Mouse (Mus musculus) forebrain, embryonic 12.5 days (tissue): ENCODE data around the gene Ddi1. TPM values are rescaled to one million over a fixed set of nuclear protein-coding genes. Genes with fewer than 3 reads are reported as not detected.
"Not testable (repeated sequence)": the region's sequence is repeated elsewhere in the genome, so short reads cannot be mapped to it uniquely, and the experiment has no call there.

Source experiments
- ATAC-seq: fragments of 200-750 bp; cut with Nextera tagmentation; 2 replicates; pipeline ENCODE4 v1.8.0; 2017; ENCODE audit warnings: moderate TSS enrichment; ENCODE audit not compliant: low FRiP score
- H3K27ac ChIP-seq: fragments of 300-500 bp; sonication (generic); 2 replicates; pipeline ENCODE4 v1.5.1; 2016; ENCODE audit warnings: mild to moderate bottlenecking
- H3K27me3 ChIP-seq: fragments of 300-500 bp; sonication (generic); 2 replicates; pipeline ENCODE4 v1.6.1; 2016; ENCODE audit warnings: mild to moderate bottlenecking
- H3K36me3 ChIP-seq: fragments of 300-500 bp; sonication (generic); replicated peaks from 2 replicates; pipeline ENCODE4 v1.6.1; 2016; ENCODE audit warnings: mild to moderate bottlenecking
- H3K4me1 ChIP-seq: fragments of 300-500 bp; sonication (generic); 2 replicates; pipeline ENCODE4 v1.6.1; 2016
- H3K4me2 ChIP-seq: fragments of 300-500 bp; sonication (generic); 2 replicates; pipeline ENCODE4 v1.6.1; 2016; ENCODE audit warnings: mild to moderate bottlenecking, moderate library complexity
- H3K4me3 ChIP-seq: fragments of 300-500 bp; sonication (generic); replicated peaks from 2 replicates; pipeline ENCODE4 v1.5.1; 2016; ENCODE audit warnings: mild to moderate bottlenecking
- H3K9ac ChIP-seq: fragments of 300-500 bp; sonication (generic); 2 replicates; pipeline ENCODE4 v1.6.1; 2016; ENCODE audit warnings: mild to moderate bottlenecking
- H3K9me3 ChIP-seq: fragments of 300-500 bp; sonication (generic); 2 replicates; pipeline ENCODE4 v1.6.1; 2016
- WGBS: fragments of 180-500 bp; shearing (Covaris S2); methylation state at CpG from one replicate; pipeline ENCODE4 v1.1.7; 2016; 5-methylcytosine and 5-hydroxymethylcytosine counted together
- polyA plus RNA-seq: library from polyadenylated mRNA; unstranded; fragments of >200 nt; fragmentation: Nextera tagmentation; extraction: Ambion mirVana; gene quantifications from 2 replicates; pipeline ENCODE4 v1.2.1, GENCODE M21; 2016

The Ddi1 gene
- polyA plus RNA-seq, 1 experiment from 2014 or later, result not detected

DNA sequence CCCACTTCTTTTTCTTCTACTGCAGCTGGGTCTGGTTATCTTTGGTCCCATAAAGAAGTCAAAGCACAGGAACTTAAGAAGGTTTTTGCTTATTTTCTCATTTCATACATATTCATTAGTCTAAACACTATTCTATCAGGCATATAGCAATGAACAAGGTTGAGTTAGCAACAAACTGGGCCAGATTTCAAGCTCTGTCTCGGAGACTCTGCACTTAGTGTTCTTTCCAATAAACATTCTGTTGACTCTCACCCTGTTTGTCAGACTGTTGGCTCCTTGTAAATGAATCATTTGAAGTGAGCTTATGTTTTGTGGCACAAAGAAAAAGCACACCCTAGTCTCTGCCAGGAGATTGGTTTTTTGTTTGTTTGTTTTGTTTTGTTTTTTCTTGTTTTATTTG, 19.3 kb downstream of the Ddi1 start:
- WGBS, result 50% methylated on average over 1 of the region's 1 CpGs
- no peak overlapping the region for H3K27ac ChIP-seq

DNA sequence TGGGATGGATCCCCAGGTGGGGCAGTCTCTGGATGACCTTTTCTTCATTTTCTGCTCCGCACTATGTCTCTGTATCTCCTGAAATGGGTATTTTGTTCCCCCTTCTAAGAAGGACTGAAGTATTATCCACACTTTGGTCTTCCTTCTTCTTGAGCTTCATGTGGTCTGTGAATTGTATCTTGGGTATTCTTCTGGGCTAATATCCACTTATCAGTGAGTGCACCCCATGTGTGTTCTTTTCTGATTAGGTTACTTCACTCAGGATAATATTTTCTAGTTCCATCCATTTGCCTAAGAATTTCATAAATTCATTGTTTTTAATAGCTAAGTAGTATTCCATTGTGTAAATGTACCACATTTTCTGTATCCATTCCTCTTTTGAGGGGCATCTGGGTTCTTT, 33.7 kb downstream of the Ddi1 start:
- H3K4me3 ChIP-seq, H3K27me3 ChIP-seq, H3K9ac ChIP-seq, H3K27ac ChIP-seq, H3K36me3 ChIP-seq, H3K4me1 ChIP-seq, H3K4me2 ChIP-seq, ATAC-seq, H3K9me3 ChIP-seq: not testable (repeated sequence)
- WGBS, result 86% methylated on average over 1 of the region's 1 CpGs

More for the DNA sequence above, 19.3 kb downstream of the Ddi1 start:
- H3K4me2 ChIP-seq, result no peak overlapping the region
- H3K27me3 ChIP-seq, result no peaks in the 10 kb centered on the region
- no peaks in the 10 kb centered on the region for H3K9me3 ChIP-seq
- ATAC-seq, result no peak
- no peaks in the 10 kb centered on the region for H3K4me1 ChIP-seq
- H3K9ac ChIP-seq, result no peak overlapping the region
- no peak overlapping the region for H3K4me3 ChIP-seq
- no peaks in the 10 kb centered on the region for H3K36me3 ChIP-seq

DNA sequence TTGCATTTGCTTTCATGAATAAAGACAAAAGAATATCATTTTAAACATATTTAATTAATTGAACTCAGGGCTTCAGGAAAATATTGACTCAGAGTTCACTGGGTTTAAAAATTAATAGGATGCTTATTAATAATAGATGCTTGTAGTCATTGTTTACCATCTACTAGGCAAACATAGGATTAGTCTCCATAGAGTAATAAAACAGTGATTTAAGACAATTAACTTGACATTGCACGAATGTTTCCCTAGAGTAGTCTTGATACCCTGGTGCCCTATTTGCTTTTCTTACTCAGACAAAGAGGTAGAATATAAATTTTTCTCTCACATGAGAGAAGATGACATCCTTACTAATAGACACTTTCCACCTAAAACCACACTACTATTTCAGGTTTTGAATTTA, 52.1 kb downstream of the Ddi1 start:
- no peak overlapping the region for H3K4me2 ChIP-seq
- no peaks in the 10 kb centered on the region for H3K4me1 ChIP-seq
- no peak overlapping the region for H3K9ac ChIP-seq
- no peaks in the 10 kb centered on the region for H3K9me3 ChIP-seq
- H3K27ac ChIP-seq, result no peak overlapping the region
- 64% methylated on average over 1 of the region's 1 CpGs for WGBS
- no peaks in the 10 kb centered on the region for H3K36me3 ChIP-seq
- ATAC-seq, result no peak
- no peak overlapping the region for H3K4me3 ChIP-seq
- no peaks in the 10 kb centered on the region for H3K27me3 ChIP-seq

DNA sequence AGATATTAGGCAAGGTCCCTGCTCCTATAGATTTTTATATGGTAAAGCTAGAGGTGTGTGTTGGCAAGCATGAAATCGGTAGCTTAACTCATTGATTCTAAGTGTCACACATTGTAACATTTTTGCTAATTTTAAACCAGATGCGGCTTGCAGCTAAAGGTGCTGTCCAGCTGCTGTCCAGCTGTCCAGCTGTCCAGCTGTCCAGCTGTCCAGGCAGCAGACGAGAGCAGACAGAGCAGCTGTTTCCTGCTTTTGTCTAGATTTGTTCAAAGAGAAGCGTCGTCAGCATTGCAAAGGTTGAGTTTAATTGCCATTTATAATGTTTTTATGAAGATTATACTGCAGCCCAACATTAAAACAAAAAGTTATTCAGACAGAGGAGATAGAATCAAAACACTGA, 56.8 kb downstream of the Ddi1 start:
- no peak for ATAC-seq
- 72% methylated on average over 5 of the region's 5 CpGs for WGBS
- no peak overlapping the region for H3K9ac ChIP-seq
- H3K27ac ChIP-seq, result no peak overlapping the region
- H3K4me2 ChIP-seq, result no peak overlapping the region
- H3K27me3 ChIP-seq, result no peaks in the 10 kb centered on the region
- H3K9me3 ChIP-seq, result no peaks in the 10 kb centered on the region
- no peaks in the 10 kb centered on the region for H3K36me3 ChIP-seq
- no peak overlapping the region for H3K4me3 ChIP-seq
- H3K4me1 ChIP-seq, result no peaks in the 10 kb centered on the region

Other genes with a start within 250 kb of the Ddi1 start
- gene Pdgfd, start 101.3 kb downstream of the Ddi1 start, polyA plus RNA-seq, result 2.1 and 2.9 TPM in 2 replicates